Mouse (Mus musculus): ENCODE results near the gene Fbxl7. TPM values are rescaled to one million over a fixed set of nuclear protein-coding genes. Genes with fewer than 3 reads are reported as not detected.

The Fbxl7 gene
- polyA plus RNA-seq, 1 experiment, result 4.2 TPM

DNA sequence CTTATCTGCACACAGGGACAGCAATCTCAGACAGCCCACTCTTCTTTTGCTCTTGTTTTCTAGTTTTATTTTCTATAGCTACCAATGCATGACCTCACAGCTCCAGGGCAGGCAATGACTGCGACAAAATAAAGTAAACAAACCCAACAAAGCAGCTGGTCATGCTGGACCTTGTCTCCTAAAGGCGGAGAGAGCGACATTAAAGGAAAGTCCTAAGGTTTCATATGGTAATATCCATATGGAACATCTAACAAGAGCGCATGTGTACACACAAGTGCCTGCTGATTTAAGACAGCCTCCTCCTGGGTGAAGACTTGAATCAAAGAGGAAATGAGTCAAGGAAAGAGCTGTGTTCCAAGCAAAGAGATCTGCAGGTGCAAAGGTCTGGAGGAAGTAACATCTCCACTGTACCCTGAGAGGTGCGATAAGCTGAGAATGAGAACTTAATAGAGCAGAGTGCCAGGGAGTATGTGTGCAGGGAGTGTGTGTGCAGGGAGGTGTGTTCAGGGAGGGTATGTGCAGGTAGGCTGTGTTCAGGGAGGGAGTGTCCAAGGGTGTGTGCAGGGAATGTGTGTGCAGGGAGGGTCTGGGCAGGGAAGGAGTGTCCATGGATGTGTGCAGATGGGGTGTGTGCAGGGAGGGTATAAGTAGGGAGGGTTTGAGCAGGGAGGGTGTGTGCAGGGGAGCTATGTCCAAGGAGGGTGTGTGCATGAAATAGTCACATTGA is 193.3 kb downstream of the Fbxl7 start:
- no peaks in the 10 kb centered on the region for H3K79me3 ChIP-seq (ENCODE audit: low read depth)
- H3K4me3 ChIP-seq (ENCODE audit: insufficient read depth, poor library complexity, severe bottlenecking), result no peak overlapping the region
- TF ChIP-seq MAX (IDR thresholded peaks at IDR 0.05), result no peak
- no peak for TF ChIP-seq CEBPB (IDR thresholded peaks at IDR 0.05; ENCODE audit: low read depth)
- no peaks in the 10 kb centered on the region for H3K36me3 ChIP-seq (ENCODE audit: control insufficient read depth, insufficient read depth)
- no peak overlapping the region for H3ac ChIP-seq (ENCODE audit: control insufficient read depth, insufficient read length, low read depth)
- H3K79me2 ChIP-seq (ENCODE audit: control insufficient read depth, insufficient read depth), result no peaks in the 10 kb centered on the region
- no peaks in the 10 kb centered on the region for H3K27me3 ChIP-seq (ENCODE audit: control insufficient read depth, insufficient read depth, insufficient read length)

DNA sequence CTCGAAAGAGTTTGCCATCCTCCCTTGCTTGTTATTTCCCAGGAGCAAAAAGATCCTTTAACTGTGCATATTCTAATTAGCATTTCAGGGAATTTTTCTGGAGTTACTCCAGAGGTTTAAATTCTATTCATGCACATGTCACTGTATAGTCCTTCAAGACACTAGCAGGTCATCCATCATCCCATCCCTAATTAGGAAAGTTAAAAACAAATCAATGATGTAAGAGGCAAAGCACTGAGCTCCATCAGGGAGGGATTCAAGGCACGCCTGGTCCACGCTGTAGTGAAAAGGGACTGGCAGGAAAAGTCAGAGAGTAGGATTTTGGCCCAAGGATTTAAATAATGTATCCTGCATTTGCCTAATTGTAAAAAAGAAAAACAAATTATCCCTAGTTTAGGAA is 202.3 kb downstream of the Fbxl7 start:
- no peak overlapping the region for H3K4me3 ChIP-seq (ENCODE audit: insufficient read depth, poor library complexity, severe bottlenecking)
- no peak overlapping the region for H3ac ChIP-seq (ENCODE audit: control insufficient read depth, insufficient read length, low read depth)
- TF ChIP-seq MYOD1 (IDR thresholded peaks at IDR 0.05; ENCODE audit: control insufficient read depth, insufficient read length, low read depth) (no peak), USF1 (IDR thresholded peaks at IDR 0.05; ENCODE audit: low read depth) (no peak), MYOG (IDR thresholded peaks at IDR 0.05; ENCODE audit: control insufficient read depth, extremely low read depth, insufficient read length) (no peak), CEBPB (IDR thresholded peaks at IDR 0.05; ENCODE audit: low read depth) (no peak), FOSL1 (IDR thresholded peaks at IDR 0.05; ENCODE audit: insufficient read depth, low read length, poor library complexity, severe bottlenecking) (no peak), CTCF (IDR thresholded peaks at IDR 0.05; ENCODE audit: control insufficient read depth, insufficient read depth, insufficient read length) (no peak), MAX (IDR thresholded peaks at IDR 0.05) (no peak)
- no peaks in the 10 kb centered on the region for H3K36me3 ChIP-seq (ENCODE audit: control insufficient read depth, insufficient read depth)
- H3K27me3 ChIP-seq (ENCODE audit: control insufficient read depth, insufficient read depth, insufficient read length), result no peaks in the 10 kb centered on the region
- no peaks in the 10 kb centered on the region for H3K79me2 ChIP-seq (ENCODE audit: control insufficient read depth, insufficient read depth)
- no peaks in the 10 kb centered on the region for H3K79me3 ChIP-seq (ENCODE audit: low read depth)

DNA sequence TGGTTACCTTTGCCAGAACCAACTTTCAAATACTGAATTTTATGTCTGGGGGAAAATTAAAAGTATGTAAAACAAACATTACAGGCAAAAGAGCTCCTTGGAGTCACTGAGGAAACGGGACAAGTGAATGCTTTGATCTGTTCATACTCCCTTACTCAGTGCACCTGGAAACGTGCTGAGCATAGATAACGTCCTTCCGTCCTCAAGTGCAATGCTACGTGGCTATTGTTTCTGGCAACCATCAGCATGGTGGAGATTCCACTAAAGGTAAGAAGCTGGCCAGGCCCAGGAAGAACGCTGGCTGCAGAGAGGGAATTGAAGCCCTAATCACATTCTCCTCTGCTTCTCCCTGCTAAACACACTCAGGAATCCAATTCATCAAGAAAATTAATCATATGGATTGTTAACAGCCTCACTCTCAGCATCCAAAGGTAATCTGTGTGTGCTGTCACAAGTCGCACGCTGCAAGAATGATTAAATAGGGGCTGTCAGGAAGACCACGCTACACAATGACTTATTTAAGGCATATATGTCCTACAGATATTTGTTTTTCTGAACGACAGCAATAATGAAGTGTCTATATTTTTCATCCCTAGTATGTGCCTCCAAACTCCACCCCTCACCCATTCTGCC is 206.8 kb downstream of the Fbxl7 start:
- Histone ChIP-seq H3K27me3 (ENCODE audit: control insufficient read depth, insufficient read depth, insufficient read length) (no peaks in the 10 kb centered on the region), H3K79me2 (ENCODE audit: control insufficient read depth, insufficient read depth) (no peaks in the 10 kb centered on the region), H3K4me3 (ENCODE audit: insufficient read depth, poor library complexity, severe bottlenecking) (no peak overlapping the region), H3ac (ENCODE audit: control insufficient read depth, insufficient read length, low read depth) (no peak overlapping the region), H3K36me3 (ENCODE audit: control insufficient read depth, insufficient read depth) (no peaks in the 10 kb centered on the region), H3K79me3 (ENCODE audit: low read depth) (no peaks in the 10 kb centered on the region)
- TF ChIP-seq MYOG (IDR thresholded peaks at IDR 0.05; ENCODE audit: control insufficient read depth, extremely low read depth, insufficient read length) (no peak), FOSL1 (IDR thresholded peaks at IDR 0.05; ENCODE audit: insufficient read depth, low read length, poor library complexity, severe bottlenecking) (no peak), CTCF (IDR thresholded peaks at IDR 0.05; ENCODE audit: control insufficient read depth, insufficient read depth, insufficient read length) (no peak), CEBPB (IDR thresholded peaks at IDR 0.05; ENCODE audit: low read depth) (no peak), MYOD1 (IDR thresholded peaks at IDR 0.05; ENCODE audit: control insufficient read depth, insufficient read length, low read depth) (no peak), USF1 (IDR thresholded peaks at IDR 0.05; ENCODE audit: low read depth) (no peak), MAX (IDR thresholded peaks at IDR 0.05) (no peak)

DNA sequence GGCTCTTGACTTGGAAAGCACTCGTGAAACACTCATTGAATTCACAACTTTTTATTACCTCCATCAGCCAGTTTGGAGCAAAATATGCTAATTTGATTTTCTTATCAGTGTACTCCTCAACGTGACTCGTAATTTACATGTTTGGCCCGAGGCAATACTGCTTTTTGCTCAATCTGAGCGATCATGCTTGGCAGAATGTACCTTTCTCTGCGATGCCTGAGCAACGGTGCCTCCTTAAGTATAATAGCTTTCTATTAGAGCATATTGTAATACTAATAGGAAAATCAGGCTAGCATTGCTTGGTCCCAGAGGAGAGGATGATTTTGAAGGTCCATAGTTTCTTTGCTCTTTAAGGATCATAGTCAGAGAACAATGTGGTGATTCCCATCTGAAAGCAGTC is 207.7 kb downstream of the Fbxl7 start:
- H3K79me2 ChIP-seq (ENCODE audit: control insufficient read depth, insufficient read depth), result no peaks in the 10 kb centered on the region
- H3ac ChIP-seq (ENCODE audit: control insufficient read depth, insufficient read length, low read depth), result no peak overlapping the region
- no peaks in the 10 kb centered on the region for H3K79me3 ChIP-seq (ENCODE audit: low read depth)
- no peak for TF ChIP-seq CTCF (IDR thresholded peaks at IDR 0.05; ENCODE audit: control insufficient read depth, insufficient read depth, insufficient read length)
- TF ChIP-seq CEBPB (IDR thresholded peaks at IDR 0.05; ENCODE audit: low read depth), result no peak
- no peak for TF ChIP-seq FOSL1 (IDR thresholded peaks at IDR 0.05; ENCODE audit: insufficient read depth, low read length, poor library complexity, severe bottlenecking)
- TF ChIP-seq USF1 (IDR thresholded peaks at IDR 0.05; ENCODE audit: low read depth), result no peak
- no peak for TF ChIP-seq MYOG (IDR thresholded peaks at IDR 0.05; ENCODE audit: control insufficient read depth, extremely low read depth, insufficient read length)
- no peak for TF ChIP-seq MAX (IDR thresholded peaks at IDR 0.05)
- TF ChIP-seq MYOD1 (IDR thresholded peaks at IDR 0.05; ENCODE audit: control insufficient read depth, insufficient read length, low read depth), result no peak
- H3K36me3 ChIP-seq (ENCODE audit: control insufficient read depth, insufficient read depth), result no peaks in the 10 kb centered on the region
- no peak overlapping the region for H3K4me3 ChIP-seq (ENCODE audit: insufficient read depth, poor library complexity, severe bottlenecking)
- H3K27me3 ChIP-seq (ENCODE audit: control insufficient read depth, insufficient read depth, insufficient read length), result no peaks in the 10 kb centered on the region

DNA sequence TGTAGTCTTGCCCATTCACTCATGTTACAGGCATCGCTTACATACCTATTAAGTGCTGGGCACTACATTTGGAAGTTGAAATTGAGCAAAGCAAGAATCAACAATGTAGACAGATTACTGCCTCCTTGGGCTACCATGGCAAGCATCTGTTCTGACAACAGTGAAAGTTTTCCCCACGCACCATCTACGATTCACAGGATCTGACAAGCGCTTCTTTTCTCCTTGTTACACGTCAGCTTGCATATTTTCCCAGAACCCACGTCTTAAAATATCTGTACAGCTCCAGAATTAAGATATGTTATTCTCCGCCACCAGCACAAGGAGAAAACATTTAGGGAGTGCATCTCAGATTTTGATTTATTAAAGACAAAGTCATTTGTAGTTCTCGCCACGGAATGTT is 213.1 kb downstream of the Fbxl7 start:
- Histone ChIP-seq H3K4me3 (ENCODE audit: insufficient read depth, poor library complexity, severe bottlenecking) (no peak overlapping the region), H3K79me3 (ENCODE audit: low read depth) (no peaks in the 10 kb centered on the region)
- no peak for TF ChIP-seq MAX (IDR thresholded peaks at IDR 0.05)
- TF ChIP-seq MYOG (IDR thresholded peaks at IDR 0.05; ENCODE audit: control insufficient read depth, extremely low read depth, insufficient read length), result no peak
- no peak for TF ChIP-seq CEBPB (IDR thresholded peaks at IDR 0.05; ENCODE audit: low read depth)
- no peak for TF ChIP-seq MYOD1 (IDR thresholded peaks at IDR 0.05; ENCODE audit: control insufficient read depth, insufficient read length, low read depth)
- no peak for TF ChIP-seq USF1 (IDR thresholded peaks at IDR 0.05; ENCODE audit: low read depth)
- no peak for TF ChIP-seq CTCF (IDR thresholded peaks at IDR 0.05; ENCODE audit: control insufficient read depth, insufficient read depth, insufficient read length)
- no peak for TF ChIP-seq FOSL1 (IDR thresholded peaks at IDR 0.05; ENCODE audit: insufficient read depth, low read length, poor library complexity, severe bottlenecking)

More for the DNA sequence above, 213.1 kb downstream of the Fbxl7 start:
- H3K36me3 ChIP-seq (ENCODE audit: control insufficient read depth, insufficient read depth), result no peaks in the 10 kb centered on the region
- H3ac ChIP-seq (ENCODE audit: control insufficient read depth, insufficient read length, low read depth), result no peak overlapping the region
- no peaks in the 10 kb centered on the region for H3K27me3 ChIP-seq (ENCODE audit: control insufficient read depth, insufficient read depth, insufficient read length)
- no peaks in the 10 kb centered on the region for H3K79me2 ChIP-seq (ENCODE audit: control insufficient read depth, insufficient read depth)
